Mouse (Mus musculus) MEL (cell line): Measurements from ENCODE around the gene Kpnb1. TPM values are rescaled to one million over a fixed set of nuclear protein-coding genes. Genes with fewer than 3 reads are reported as not detected.

ENCODE experiments used
- DNase-seq: peaks from one replicate; pipeline ENCODE4 v3.0.0; 2011; ENCODE audit warnings: low read depth, low spot score
- H3K27ac ChIP-seq: 2 replicates; pipeline ENCODE4 v1.5.1; 2012; ENCODE audit warnings: low read depth, mild to moderate bottlenecking, control low read depth, low read length, moderate library complexity; ENCODE audit not compliant: control insufficient read depth
- H3K27me3 ChIP-seq, 2 experiments: fragments of 150-350 bp in 1 of 2; sonication (generic) in 1 of 2; 2 replicates each; pipeline ENCODE4 v1.6.1; 2012; ENCODE audit warnings: low read length in 2 of 2, mild to moderate bottlenecking in 2 of 2, improper control_type of control experiment in 1 of 2, moderate library complexity in 1 of 2; ENCODE audit not compliant: insufficient read depth in 2 of 2, control insufficient read depth in 1 of 2
- H3K36me3 ChIP-seq, 2 experiments: 2 replicates each; pipeline ENCODE4 v1.6.1; 2012 to 2014; ENCODE audit warnings: low read length in 2 of 2, improper control_type of control experiment in 1 of 2, inconsistent platforms in 1 of 2, mild to moderate bottlenecking in 1 of 2; ENCODE audit not compliant: insufficient read depth in 2 of 2, control insufficient read depth in 1 of 2
- H3K4me1 ChIP-seq, 2 experiments: fragments of 150-350 bp in 1 of 2; sonication (generic) in 1 of 2; 2 replicates each; pipeline ENCODE4 v1.6.1; 2012; ENCODE audit warnings: low read length in 2 of 2, improper control_type of control experiment in 1 of 2, mild to moderate bottlenecking in 1 of 2; ENCODE audit not compliant: insufficient read depth in 2 of 2, control insufficient read depth in 1 of 2
- H3K4me3 ChIP-seq, 2 experiments: fragments of 150-350 bp in 1 of 2; sonication (generic) in 1 of 2; 2 replicates each; pipeline ENCODE4 v1.5.1; 2012; ENCODE audit warnings: low read depth in 2 of 2, low read length in 2 of 2, mild to moderate bottlenecking in 2 of 2, moderate library complexity in 2 of 2, control low read depth in 1 of 2, improper control_type of control experiment in 1 of 2; ENCODE audit not compliant: control insufficient read depth in 1 of 2, insufficient read depth in 1 of 2
- H3K79me2 ChIP-seq: 2 replicates; pipeline ENCODE4 v1.6.1; 2012; ENCODE audit warnings: mild to moderate bottlenecking, low read length, moderate library complexity; ENCODE audit not compliant: control insufficient read depth, poor library complexity, insufficient read depth
- H3K9ac ChIP-seq: 2 replicates; pipeline ENCODE4 v1.6.1; 2012; ENCODE audit warnings: low read depth, mild to moderate bottlenecking, control low read depth, low read length, moderate library complexity; ENCODE audit not compliant: control insufficient read depth, poor library complexity, severe bottlenecking
- H3K9me3 ChIP-seq: fragments of 150-350 bp; sonication (generic); replicated peaks from 2 replicates; pipeline ENCODE4 v1.6.1; 2012; ENCODE audit warnings: mild to moderate bottlenecking, low read length, improper control_type of control experiment, moderate library complexity; ENCODE audit not compliant: insufficient read depth
- E2F4 ChIP-seq: IDR thresholded peaks from 2 replicates; pipeline ENCODE4 v1.6.1; 2011; ENCODE audit warnings: low read depth, low read length, improper control_type of control experiment, borderline replicate concordance
- GATA1 ChIP-seq: IDR thresholded peaks from 2 replicates; pipeline ENCODE4 v1.6.1; 2011; ENCODE audit warnings: low read depth, low read length, improper control_type of control experiment
- JUND ChIP-seq: IDR thresholded peaks from 2 replicates; pipeline ENCODE4 v1.6.1; 2011; ENCODE audit warnings: low read depth, mild to moderate bottlenecking, improper control_type of control experiment, low read length
- KAT2A ChIP-seq: conservative IDR thresholded peaks from 2 replicates; pipeline ENCODE4 v1.6.1; 2012; ENCODE audit warnings: low read depth, low read length, improper control_type of control experiment, inconsistent platforms
- MAFK ChIP-seq: IDR thresholded peaks from 2 replicates; pipeline ENCODE4 v1.6.1; 2011; ENCODE audit warnings: low read depth, mild to moderate bottlenecking, low read length, improper control_type of control experiment, borderline replicate concordance
- MEF2A ChIP-seq: IDR thresholded peaks from 2 replicates; pipeline ENCODE4 v1.6.1; 2014; ENCODE audit warnings: low read depth, mild to moderate bottlenecking, inconsistent platforms, low read length, improper control_type of control experiment; ENCODE audit not compliant: poor library complexity, insufficient replicate concordance, severe bottlenecking; ENCODE audit errors: extremely low read depth
- MXI1 ChIP-seq: IDR thresholded peaks from 2 replicates; pipeline ENCODE4 v1.6.1; 2011; ENCODE audit warnings: mild to moderate bottlenecking, low read depth, low read length, improper control_type of control experiment
- NRF1 ChIP-seq: IDR thresholded peaks from 2 replicates; pipeline ENCODE4 v1.6.1; 2014; ENCODE audit warnings: low read depth, mild to moderate bottlenecking, inconsistent platforms, low read length, improper control_type of control experiment, moderate library complexity; ENCODE audit not compliant: poor library complexity, insufficient read depth, severe bottlenecking
- POLR2A ChIP-seq, 2 experiments: IDR thresholded peaks; 2 replicates each; pipeline ENCODE4 v1.6.1; 2011 to 2012; ENCODE audit warnings: low read length in 2 of 2, mild to moderate bottlenecking in 2 of 2, control low read depth in 1 of 2, improper control_type of control experiment in 1 of 2, low read depth in 1 of 2, moderate library complexity in 1 of 2; ENCODE audit not compliant: control insufficient read depth in 1 of 2, insufficient read depth in 1 of 2, poor library complexity in 1 of 2
- RAD21 ChIP-seq: IDR thresholded peaks from 2 replicates; pipeline ENCODE4 v1.6.1; 2011; ENCODE audit warnings: mild to moderate bottlenecking, low read depth, low read length, improper control_type of control experiment
- RCOR1 ChIP-seq: IDR thresholded peaks from 2 replicates; pipeline ENCODE4 v1.6.1; 2012; ENCODE audit warnings: low read depth, mild to moderate bottlenecking, inconsistent platforms, low read length, improper control_type of control experiment
- SIN3A ChIP-seq: IDR thresholded peaks from 2 replicates; pipeline ENCODE4 v1.6.1; 2012; ENCODE audit warnings: low read length, improper control_type of control experiment, inconsistent platforms
- TAL1 ChIP-seq: IDR thresholded peaks from 2 replicates; pipeline ENCODE4 v1.6.1; 2012; ENCODE audit warnings: mild to moderate bottlenecking, inconsistent platforms, low read length, moderate library complexity, mixed read lengths
- TBP ChIP-seq: IDR thresholded peaks from 2 replicates; pipeline ENCODE4 v1.8.0; 2011; ENCODE audit warnings: low read depth, low read length, improper control_type of control experiment
- TCF12 ChIP-seq: IDR thresholded peaks from 2 replicates; pipeline ENCODE4 v1.6.1; 2014; ENCODE audit warnings: low read depth, mild to moderate bottlenecking, inconsistent platforms, low read length, improper control_type of control experiment, moderate library complexity
- ZNF384 ChIP-seq: IDR thresholded peaks from 2 replicates; pipeline ENCODE4 v1.6.1; 2012; ENCODE audit warnings: low read depth, mild to moderate bottlenecking, inconsistent platforms, low read length, improper control_type of control experiment
- polyA plus RNA-seq, 2 experiments: library from polyadenylated mRNA; stranded (reverse) in 1 of 2; unstranded in 1 of 2; fragments of >175 nt in 1 of 2; fragments of >200 nt in 1 of 2; gene quantifications; 2 replicates each; pipeline versions ENCODE4 v1.2.1 to v1.2.4; 2012; ENCODE audit warnings: low replicate concordance in 2 of 2, low read depth in 1 of 2; ENCODE audit not compliant: insufficient read length in 2 of 2, insufficient read depth in 1 of 2, missing spikeins in 1 of 2
- total RNA-seq: library from RNA; depleted of rRNA; stranded (reverse); fragments of 300-350 nt; gene quantifications from 2 replicates; pipeline ENCODE4 v1.2.3, GENCODE M21; 2012

Gene Kpnb1
- total and polyA plus RNA-seq, 3 experiments, result 237 to 463 (median 275) TPM

GRCm38 (mm10) chr11:97185704-97186614 is 1.7 kb downstream of the Kpnb1 start (continued):
- TF ChIP-seq RCOR1, result no peak
- no peak for TF ChIP-seq JUND
- peak; percentile 75 for TF ChIP-seq TBP
- no peak for TF ChIP-seq KAT2A
- TF ChIP-seq RAD21, result no peak
- no peak for TF ChIP-seq MEF2A
- TF ChIP-seq MXI1, result no peak
- TF ChIP-seq MAFK, result no peak
- no peak for TF ChIP-seq E2F4

- H3K4me3 ChIP-seq, result no peak overlapping the region
- peaks cover 5 to 19% of the 10 kb centered on the region in 2 experiments for H3K4me1 ChIP-seq
- no peaks in the 10 kb centered on the region for H3K27me3 ChIP-seq
- DNase-seq, result peak; percentile 55
- no peak overlapping the region for H3K27ac ChIP-seq
- peak overlapping the region; percentile 8; the same call in 1 of the 2 replicates for H3K9ac ChIP-seq
- TF ChIP-seq ZNF384 (no peak), TCF12 (no peak), E2F4 (no peak), SIN3A (peak; percentile 92), TAL1 (no peak), MXI1 (peak; percentile 97)
- peaks cover 71% of the 10 kb centered on the region for H3K79me2 ChIP-seq
- H3K36me3 ChIP-seq, result peaks cover 51 to 65% of the 10 kb centered on the region in 2 experiments
- H3K9me3 ChIP-seq, result no peaks in the 10 kb centered on the region
Measured at GRCm38 (mm10) chr11:97184875-97185274, 2.8 kb downstream of the Kpnb1 start.

GRCm38 (mm10) chr11:97182446-97182845 is 5.2 kb downstream of the Kpnb1 start:
- Histone ChIP-seq H3K9ac (no peak overlapping the region), H3K79me2 (peaks cover 65% of the 10 kb centered on the region), H3K4me1 (peaks cover 5 to 13% of the 10 kb centered on the region in 2 experiments; a peak in 3 of 4 replicates), H3K27me3 (no peaks in the 10 kb centered on the region)
- TF ChIP-seq NRF1 (no peak), POLR2A (IDR thresholded peaks at IDR 0.05; ENCODE audit: control insufficient read depth in 1 of 2, insufficient read depth in 1 of 2, low read depth in 1 of 2, low read length in 2 of 2, poor library complexity in 1 of 2) (0 out of 4 replicates have a peak, but pooled peaks of 1 of the 2 experiments have one; percentile 1), GATA1 (no peak)
- TF ChIP-seq, all 39 proteins: peak for 1
- Histone ChIP-seq H3K4me3 (no peak overlapping the region), H3K36me3 (peaks cover 62 to 73% of the 10 kb centered on the region in 2 experiments), H3K9me3 (no peaks in the 10 kb centered on the region), H3K27ac (no peak overlapping the region)
- no peak for DNase-seq
